ENCODE assay signal across 8 mouse cellular contexts in genomic region chr5:100500458-100500961, GRCm38 (mm10). TPM values are rescaled to one million over a fixed set of nuclear protein-coding genes. Genes with fewer than 3 reads are reported as not detected.
DNase-seq lines count a peak whose midpoint lies in the region; ATAC-seq and TF ChIP-seq lines count a peak whose summit lies in the region.

Lin54 (minus strand) TSS chr5:100500639.

- H3K4me1 ChIP-seq in embryonic facial prominence, embryonic 11.5 days (ENCODE audit: control insufficient read depth, insufficient read depth, low read length) = no peaks in the 10 kb centered on the region
- peaks cover 6% of the 10 kb centered on the region; the same call in 1 of the 2 replicates for H3K4me1 ChIP-seq in limb, embryonic 11.5 days (ENCODE audit: control insufficient read depth, insufficient read depth, low read length)
- H3K4me1 ChIP-seq in midbrain, embryonic 13.5 days (replicated peaks) = peaks cover 26% of the 10 kb centered on the region
- no peaks in the 10 kb centered on the region; the same call in 1 of the 2 replicates for H3K4me1 ChIP-seq in small intestine, adult 2 months (ENCODE audit: control insufficient read depth, insufficient read depth, insufficient read length, low read length)

- peak; percentile 77 for DNase-seq in 3134 (ENCODE audit: extremely low read depth, insufficient read length, low spot score)
- peak; percentile 90 for DNase-seq in adrenal gland, postnatal 25 days
- peak; percentile 96 for DNase-seq in embryonic facial prominence, embryonic 11.5 days (ENCODE audit: low spot score)
- peak; percentile 99 for DNase-seq in heart, adult 11 months
- peak; percentile 80 for DNase-seq in kidney, adult 18-20 months
- peak; percentile 95 for DNase-seq in limb, embryonic 11.5 days (ENCODE audit: low spot score)

- peak; percentile 92 for ATAC-seq in embryonic facial prominence, embryonic 11.5 days (replicated peaks; ENCODE audit: insufficient number of reproducible peaks, low FRiP score, low TSS enrichment, low read depth)
- ATAC-seq in limb, embryonic 11.5 days (ENCODE audit: insufficient number of reproducible peaks, low FRiP score, low TSS enrichment, low read depth) = peak; percentile 91
- peak; percentile 94 for ATAC-seq in midbrain, embryonic 13.5 days

- H3K27ac ChIP-seq in embryonic facial prominence, embryonic 11.5 days (replicated peaks; ENCODE audit: low read depth, low read length) = 0 out of 2 replicates have a peak within 1 kb of the TSS, but pooled peaks have one; percentile 52
- peak within 1 kb of the TSS; percentile 68 for H3K27ac ChIP-seq in limb, embryonic 11.5 days (replicated peaks; ENCODE audit: low read depth, low read length)
- H3K27ac ChIP-seq in midbrain, embryonic 13.5 days = peak within 1 kb of the TSS; percentile 80
- H3K27ac ChIP-seq in small intestine, adult 2 months (ENCODE audit: insufficient read depth, low read depth, low read length) = peak within 1 kb of the TSS; percentile 62

- no peaks in the 10 kb centered on the region for H3K27me3 ChIP-seq in embryonic facial prominence, embryonic 11.5 days (ENCODE audit: control insufficient read depth, insufficient read depth, low read length)
- no peaks in the 10 kb centered on the region for H3K27me3 ChIP-seq in limb, embryonic 11.5 days (ENCODE audit: control insufficient read depth, insufficient read depth, low read length)
- H3K27me3 ChIP-seq in midbrain, embryonic 13.5 days = no peaks in the 10 kb centered on the region
- H3K27me3 ChIP-seq in small intestine, adult 2 months (ENCODE audit: control insufficient read depth, insufficient read depth, low read length) = no peaks in the 10 kb centered on the region

- H3K9ac ChIP-seq in embryonic facial prominence, embryonic 11.5 days (replicated peaks; ENCODE audit: low read length) = peak within 1 kb of the TSS; percentile 59
- peak within 1 kb of the TSS; percentile 70 for H3K9ac ChIP-seq in limb, embryonic 11.5 days (ENCODE audit: low read length)
- peak within 1 kb of the TSS; percentile 73 for H3K9ac ChIP-seq in midbrain, embryonic 13.5 days (replicated peaks)

- no peak for TF ChIP-seq POLR2A in small intestine, adult 2 months (IDR thresholded peaks at IDR 0.05; ENCODE audit: low read depth, low read length)

- WGBS in embryonic facial prominence, embryonic 11.5 days = under 1% methylated on average over 46 of the region's 60 CpGs
- 0% methylated on average over 42 of the region's 60 CpGs for WGBS in limb, embryonic 11.5 days
- WGBS in midbrain, embryonic 13.5 days = 1% methylated on average over 33 of the region's 60 CpGs
- 3% methylated on average over 57 of the region's 60 CpGs for WGBS in small intestine, adult 2 months

- peak within 1 kb of the TSS; percentile 59 for H3K4me3 ChIP-seq in embryonic facial prominence, embryonic 11.5 days (ENCODE audit: low read depth, low read length)
- peak within 1 kb of the TSS; percentile 77 for H3K4me3 ChIP-seq in limb, embryonic 11.5 days (ENCODE audit: low read depth, low read length)
- peak within 1 kb of the TSS; percentile 90 for H3K4me3 ChIP-seq in midbrain, embryonic 13.5 days (replicated peaks)
- H3K4me3 ChIP-seq in small intestine, adult 2 months (ENCODE audit: low read depth, low read length) = peak within 1 kb of the TSS; percentile 95

- no peaks in the 10 kb centered on the region for H3K36me3 ChIP-seq in embryonic facial prominence, embryonic 11.5 days (replicated peaks; ENCODE audit: control insufficient read depth, insufficient read depth, low read depth, low read length)
- H3K36me3 ChIP-seq in limb, embryonic 11.5 days (ENCODE audit: control insufficient read depth, insufficient read depth, low read length) = no peaks in the 10 kb centered on the region
- H3K36me3 ChIP-seq in midbrain, embryonic 13.5 days = no peaks in the 10 kb centered on the region
- H3K36me3 ChIP-seq in small intestine, adult 2 months (ENCODE audit: control insufficient read depth, insufficient read depth, low read length) = no peaks in the 10 kb centered on the region

- TF ChIP-seq CTCF in small intestine, adult 2 months (IDR thresholded peaks at IDR 0.05; ENCODE audit: extremely low read depth, insufficient read length, insufficient replicate concordance, low read depth, low read length) = peak; percentile 12; the same call in 1 of the 2 replicates

- peak within 1 kb of the TSS; percentile 90 for H3K4me2 ChIP-seq in embryonic facial prominence, embryonic 11.5 days (ENCODE audit: low read depth, low read length)
- H3K4me2 ChIP-seq in limb, embryonic 11.5 days (ENCODE audit: low read depth, severe bottlenecking) = peak within 1 kb of the TSS; percentile 93
- H3K4me2 ChIP-seq in midbrain, embryonic 13.5 days (replicated peaks) = peak within 1 kb of the TSS; percentile 94

- H3K9me3 ChIP-seq in embryonic facial prominence, embryonic 11.5 days (replicated peaks; ENCODE audit: control insufficient read depth, low read length) = no peaks in the 10 kb centered on the region
- no peaks in the 10 kb centered on the region for H3K9me3 ChIP-seq in limb, embryonic 11.5 days (ENCODE audit: control insufficient read depth, low read length)
- H3K9me3 ChIP-seq in midbrain, embryonic 13.5 days = no peaks in the 10 kb centered on the region

RNA-seq across cellular contexts. Expression of gene Lin54, which starts in this region (rescaled TPM):
- total RNA-seq in adrenal gland, postnatal 25 days (2021) = 14.5 and 15.7 TPM in 2 replicates
- 16.1 and 19.0 TPM in 2 replicates for polyA plus RNA-seq in embryonic facial prominence, embryonic 11.5 days (2014; fragmentation: Nextera tagmentation; extraction: Ambion mirVana)
- polyA plus RNA-seq in limb, embryonic 11.5 days (2014; fragmentation: Nextera tagmentation; extraction: Ambion mirVana) = 16.1 and 16.8 TPM in 2 replicates
- polyA plus RNA-seq in midbrain, embryonic 13.5 days (2015; fragmentation: Nextera tagmentation; extraction: Ambion mirVana) = 9.0 and 10.4 TPM in 2 replicates
- 1.9 and 6.3 TPM in 2 replicates for polyA plus RNA-seq in small intestine, adult 2 months (2012; rRNA removed)

Comparison
In these comparisons a context has a peak if more than half of its experiments do, and no peak if none do; other contexts are left out.
1. Peak in every context shown above with its lines: DNase-seq, ATAC-seq, H3K4me3 ChIP-seq and H3K27ac ChIP-seq.